Mouse (Mus musculus): ENCODE measurements around the gene Tgfb2. TPM values are rescaled to one million over a fixed set of nuclear protein-coding genes. Genes with fewer than 3 reads are reported as not detected.

Tgfb2 gene
- polyA plus RNA-seq, 1 experiment from 2014 or later = 69.0 TPM

DNA sequence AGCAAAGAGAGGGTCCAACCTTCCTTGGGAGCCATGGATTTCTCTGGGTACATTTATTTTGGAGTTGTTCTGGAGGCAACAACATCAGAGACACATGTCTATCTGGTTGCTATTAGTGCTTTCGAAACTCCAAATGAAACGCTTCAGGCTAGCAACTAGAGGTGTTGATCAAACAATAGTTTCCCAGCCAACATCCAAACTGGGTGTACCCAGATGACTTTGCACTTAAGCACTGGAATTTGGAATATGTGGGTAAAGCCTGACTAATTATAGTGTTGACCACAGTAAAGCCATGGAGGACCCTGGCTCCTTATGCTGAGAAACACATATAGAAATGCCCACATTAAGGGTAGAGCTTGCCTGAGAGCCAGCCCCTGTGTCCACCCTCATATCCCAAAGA, 124.7 kb downstream of the Tgfb2 start:
- Histone ChIP-seq H3K9ac (no peak overlapping the region), H3K9me3 (replicated peaks) (no peaks in the 10 kb centered on the region), H3K4me2 (no peak overlapping the region), H3K4me1 (replicated peaks) (peaks cover 36% of the 10 kb centered on the region), H3K4me3 (no peak overlapping the region), H3K27ac (ENCODE audit: poor library complexity, severe bottlenecking) (peak overlapping the region; percentile 62), H3K27me3 (replicated peaks) (no peaks in the 10 kb centered on the region), H3K36me3 (no peaks in the 10 kb centered on the region)
- 67% methylated on average over 2 of the region's 2 CpGs for WGBS
- no peak for ATAC-seq (ENCODE audit: insufficient number of reproducible peaks, low FRiP score)

- WGBS = 31% methylated on average over 5 of the region's 5 CpGs
- Histone ChIP-seq H3K4me1 (replicated peaks) (peaks cover 22% of the 10 kb centered on the region), H3K4me3 (no peak overlapping the region), H3K36me3 (no peaks in the 10 kb centered on the region), H3K27me3 (replicated peaks) (no peaks in the 10 kb centered on the region), H3K9me3 (replicated peaks) (no peaks in the 10 kb centered on the region), H3K4me2 (no peak overlapping the region), H3K9ac (no peak overlapping the region), H3K27ac (ENCODE audit: poor library complexity, severe bottlenecking) (no peak overlapping the region)
- ATAC-seq (ENCODE audit: insufficient number of reproducible peaks, low FRiP score) = no peak
Measured at GRCm38 (mm10) chr1:186577302-186577701, 128.5 kb downstream of the Tgfb2 start.

GRCm38 (mm10) chr1:186575629-186576028, 130.2 kb downstream of the Tgfb2 start:
- no peak for ATAC-seq (ENCODE audit: insufficient number of reproducible peaks, low FRiP score)
- 62% methylated on average over 9 of the region's 9 CpGs for WGBS
- Histone ChIP-seq H3K9ac (no peak overlapping the region), H3K27ac (ENCODE audit: poor library complexity, severe bottlenecking) (no peak overlapping the region), H3K4me3 (no peak overlapping the region), H3K4me2 (no peak overlapping the region), H3K9me3 (replicated peaks) (no peaks in the 10 kb centered on the region), H3K4me1 (replicated peaks) (peaks cover 12% of the 10 kb centered on the region; the same call in 1 of the 2 replicates), H3K36me3 (no peaks in the 10 kb centered on the region), H3K27me3 (replicated peaks) (no peaks in the 10 kb centered on the region)

- H3K27me3 ChIP-seq (replicated peaks) = no peaks in the 10 kb centered on the region
- no peak for ATAC-seq (ENCODE audit: insufficient number of reproducible peaks, low FRiP score)
- no peak overlapping the region for H3K4me2 ChIP-seq
- peaks cover 12% of the 10 kb centered on the region; the same call in 1 of the 2 replicates for H3K4me1 ChIP-seq (replicated peaks)
- no peak overlapping the region for H3K9ac ChIP-seq
- no peaks in the 10 kb centered on the region for H3K36me3 ChIP-seq
- 76% methylated on average over 7 of the region's 7 CpGs for WGBS
- no peak overlapping the region for H3K4me3 ChIP-seq
- H3K9me3 ChIP-seq (replicated peaks) = no peaks in the 10 kb centered on the region
- no peak overlapping the region for H3K27ac ChIP-seq (ENCODE audit: poor library complexity, severe bottlenecking)
Measured at GRCm38 (mm10) chr1:186575074-186575473, 130.7 kb downstream of the Tgfb2 start.

Other genes starting within 250 kb of the Tgfb2 start
- gene Rrp15, start 43.4 kb upstream of the Tgfb2 start, polyA plus RNA-seq (2016; fragmentation: Nextera tagmentation; extraction: Ambion mirVana) = 41.1 and 44.4 TPM in 2 replicates

Data from heart, embryonic 12.5 days (tissue).